Mouse (Mus musculus) heart, postnatal 0 days (tissue): Measurements from ENCODE around the gene Lrig1.

Experiments
- CTCF ChIP-seq: IDR thresholded peaks from 2 replicates; pipeline ENCODE4 v1.5.1; 2016; ENCODE audit warnings: antibody characterized with exemption, control low read depth, low read depth
- EP300 ChIP-seq: IDR thresholded peaks from 2 replicates; pipeline ENCODE4 v1.6.1; 2016; ENCODE audit warnings: antibody characterized with exemption, low read depth

DNA sequence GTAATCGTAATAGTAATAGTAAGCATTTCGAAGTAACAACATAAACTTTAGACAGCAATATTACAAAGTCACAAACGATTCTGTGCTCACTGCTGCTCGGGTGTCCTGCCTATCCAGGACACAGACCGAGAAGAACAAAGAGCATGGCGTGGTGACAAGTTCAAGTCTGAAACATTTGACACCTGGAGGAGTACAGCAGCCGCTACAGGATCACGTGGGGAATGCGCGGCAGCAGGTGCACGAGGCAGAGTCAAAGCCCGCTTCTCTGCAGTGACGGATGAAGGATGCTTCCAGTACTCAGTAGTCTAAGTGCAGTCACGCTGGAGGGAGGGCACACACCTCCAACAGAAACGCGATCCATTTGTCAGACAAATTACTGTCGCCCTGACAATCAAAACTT lies 48.4 kb downstream of the Lrig1 start:
- TF ChIP-seq CTCF (no peak), EP300 (no peak)
